Mouse (Mus musculus): ENCODE measurements around the gene Slc7a7. TPM values are rescaled to one million over a fixed set of nuclear protein-coding genes. Genes with fewer than 3 reads are reported as not detected.

Gene Slc7a7
- total and polyA plus RNA-seq, 3 experiments = 20.1 to 65.6 TPM; not detected in 1

- Histone ChIP-seq H3K4me1 (ENCODE audit: control insufficient read depth in 1 of 2, insufficient read depth in 2 of 2, low read length in 2 of 2) (peaks cover 3 to 9% of the 10 kb centered on the region in 2 experiments), H3K79me2 (ENCODE audit: control insufficient read depth, insufficient read depth, low read length, poor library complexity) (no peaks in the 10 kb centered on the region), H3K9ac (ENCODE audit: control insufficient read depth, low read depth, low read length, poor library complexity, severe bottlenecking) (no peak overlapping the region), H3K27ac (ENCODE audit: control insufficient read depth, low read depth, low read length) (no peak overlapping the region), H3K36me3 (ENCODE audit: control insufficient read depth in 1 of 2, insufficient read depth in 2 of 2, low read length in 2 of 2) (peaks cover 0 to 6% of the 10 kb centered on the region in 2 experiments; a peak in 2 of 4 replicates), H3K9me3 (replicated peaks; ENCODE audit: insufficient read depth, low read length) (no peaks in the 10 kb centered on the region), H3K4me3 (ENCODE audit: control insufficient read depth in 1 of 2, insufficient read depth in 1 of 2, low read depth in 2 of 2, low read length in 2 of 2) (no peak overlapping the region), H3K27me3 (ENCODE audit: control insufficient read depth in 1 of 2, insufficient read depth in 2 of 2, low read length in 2 of 2) (no peaks in the 10 kb centered on the region)
- no peak for DNase-seq (ENCODE audit: low read depth, low spot score)
- TF ChIP-seq MAZ (IDR thresholded peaks at IDR 0.05; ENCODE audit: low read depth, low read length) = no peak
- no peak for TF ChIP-seq MAX (IDR thresholded peaks at IDR 0.05; ENCODE audit: low read length)
- no peak for TF ChIP-seq POLR2AphosphoS2 (IDR thresholded peaks at IDR 0.05; ENCODE audit: low read length)
- TF ChIP-seq CTCF (IDR thresholded peaks at IDR 0.05 in 2 of 3, conservative IDR thresholded peaks at IDR 0.05 in 1 of 3; ENCODE audit: control insufficient read depth in 1 of 3, insufficient read depth in 1 of 3, low read depth in 2 of 3, low read length in 3 of 3, poor library complexity in 1 of 3, severe bottlenecking in 1 of 3) = no peak
- TF ChIP-seq RAD21 (IDR thresholded peaks at IDR 0.05; ENCODE audit: low read depth, low read length) = no peak
- TF ChIP-seq MXI1 (IDR thresholded peaks at IDR 0.05; ENCODE audit: low read depth, low read length) = no peak
- TF ChIP-seq SIN3A (IDR thresholded peaks at IDR 0.05; ENCODE audit: low read length) = no peak
- no peak for TF ChIP-seq KAT2A (conservative IDR thresholded peaks at IDR 0.05; ENCODE audit: low read depth, low read length)
- no peak for TF ChIP-seq CHD1 (IDR thresholded peaks at IDR 0.05; ENCODE audit: low read depth, low read length)
- TF ChIP-seq NELFE (IDR thresholded peaks at IDR 0.05; ENCODE audit: low read depth, low read length) = no peak
- no peak for TF ChIP-seq ZC3H11A (IDR thresholded peaks at IDR 0.05; ENCODE audit: low read depth, low read length)
- no peak for TF ChIP-seq JUND (IDR thresholded peaks at IDR 0.05; ENCODE audit: low read depth, low read length)
- no peak for TF ChIP-seq SMC3 (IDR thresholded peaks at IDR 0.05; ENCODE audit: low read depth, low read length)
- no peak for TF ChIP-seq MYB (IDR thresholded peaks at IDR 0.05; ENCODE audit: low read depth, low read length)
- TF ChIP-seq UBTF (IDR thresholded peaks at IDR 0.05; ENCODE audit: borderline replicate concordance, insufficient read depth, low read depth, low read length) = no peak
Observed at GRCm38 (mm10) chr14:54440538-54440937, 23.0 kb upstream of the Slc7a7 start.

DNA sequence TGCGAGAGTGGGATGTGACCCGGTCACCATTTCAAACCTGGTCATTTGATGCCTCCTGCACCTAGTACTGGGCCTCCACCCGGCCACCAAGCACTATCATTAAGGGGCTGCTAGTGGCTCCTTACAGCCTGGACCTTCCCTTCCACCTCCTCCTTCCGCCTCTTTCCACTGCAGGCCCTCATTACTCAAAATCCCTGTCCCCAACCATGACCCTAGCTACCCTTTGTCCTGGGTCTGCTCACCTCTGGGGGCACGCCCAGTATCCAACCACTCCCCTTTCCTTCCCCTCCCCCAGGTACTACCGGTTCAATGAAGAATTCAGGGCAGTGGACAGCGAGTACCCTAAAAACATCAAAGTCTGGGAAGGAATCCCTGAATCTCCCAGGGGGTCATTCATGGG is 22.0 kb upstream of the Slc7a7 start:
- Histone ChIP-seq H3K27ac (ENCODE audit: control insufficient read depth, low read depth, low read length) (no peak overlapping the region), H3K4me1 (ENCODE audit: control insufficient read depth in 1 of 2, insufficient read depth in 2 of 2, low read length in 2 of 2) (peaks cover 0 to 6% of the 10 kb centered on the region in 2 experiments; a peak in 3 of 4 replicates), H3K9me3 (replicated peaks; ENCODE audit: insufficient read depth, low read length) (no peaks in the 10 kb centered on the region), H3K9ac (ENCODE audit: control insufficient read depth, low read depth, low read length, poor library complexity, severe bottlenecking) (no peak overlapping the region), H3K79me2 (ENCODE audit: control insufficient read depth, insufficient read depth, low read length, poor library complexity) (no peaks in the 10 kb centered on the region), H3K4me3 (ENCODE audit: control insufficient read depth in 1 of 2, insufficient read depth in 1 of 2, low read depth in 2 of 2, low read length in 2 of 2) (no peak overlapping the region), H3K36me3 (ENCODE audit: control insufficient read depth in 1 of 2, insufficient read depth in 2 of 2, low read length in 2 of 2) (peaks cover 0 to 2% of the 10 kb centered on the region in 2 experiments; a peak in 1 of 4 replicates), H3K27me3 (ENCODE audit: control insufficient read depth in 1 of 2, insufficient read depth in 2 of 2, low read length in 2 of 2) (no peaks in the 10 kb centered on the region)
- no peak for DNase-seq (ENCODE audit: low read depth, low spot score)
- no peak for TF ChIP-seq E2F4 (IDR thresholded peaks at IDR 0.05; ENCODE audit: borderline replicate concordance, low read depth, low read length)
- TF ChIP-seq RAD21 (IDR thresholded peaks at IDR 0.05; ENCODE audit: low read depth, low read length) = no peak
- no peak for TF ChIP-seq BHLHE40 (IDR thresholded peaks at IDR 0.05; ENCODE audit: borderline replicate concordance, low read depth, low read length)
- TF ChIP-seq CHD2 (IDR thresholded peaks at IDR 0.05; ENCODE audit: low read length) = no peak
- TF ChIP-seq EP300 (IDR thresholded peaks at IDR 0.05; ENCODE audit: low read depth in 1 of 2, low read length in 2 of 2) = no peak
- TF ChIP-seq MAX (IDR thresholded peaks at IDR 0.05; ENCODE audit: low read length) = no peak
- TF ChIP-seq NRF1 (IDR thresholded peaks at IDR 0.05; ENCODE audit: insufficient read depth, low read depth, low read length, poor library complexity, severe bottlenecking) = no peak
- TF ChIP-seq ZC3H11A (IDR thresholded peaks at IDR 0.05; ENCODE audit: low read depth, low read length) = no peak
- no peak for TF ChIP-seq TBP (IDR thresholded peaks at IDR 0.05; ENCODE audit: low read depth, low read length)
- no peak for TF ChIP-seq RCOR1 (IDR thresholded peaks at IDR 0.05; ENCODE audit: low read depth, low read length)
- no peak for TF ChIP-seq TCF12 (IDR thresholded peaks at IDR 0.05; ENCODE audit: low read depth, low read length)
